9 mouse cellular contexts compared by ENCODE assay signal in genomic region chr11:67652194-67652892, GRCm38 (mm10). TPM values are rescaled to one million over a fixed set of nuclear protein-coding genes. Genes with fewer than 3 reads are reported as not detected.
A peak's percentile ranks its signal among the peaks of the same experiment; 100 is the strongest.
DNase-seq lines count a peak whose midpoint lies in the region; ATAC-seq and TF ChIP-seq lines count a peak whose summit lies in the region.
"Had no signal": no experiment of that assay in that cellular context is flagged by ENCODE, and none has a peak within 500 bp of the region (broad histone marks: within the 10 kb centered on the region; RNA-seq: fewer than 3 reads in every experiment).

No protein-coding gene starts in this region.

- intact Hi-C loops in left cerebral cortex, postnatal 4 days (cut with DNase I) = no loop called here

- no peaks in the 10 kb centered on the region for H3K27me3 ChIP-seq in lung, postnatal 0 days (replicated peaks; ENCODE audit: insufficient read depth, low read length)
- H3K27me3 ChIP-seq in embryonic facial prominence, embryonic 11.5 days (ENCODE audit: control insufficient read depth, insufficient read depth, low read length) = no peaks in the 10 kb centered on the region

- H3K36me3 ChIP-seq in lung, postnatal 0 days (ENCODE audit: insufficient read depth, low read length) = no peaks in the 10 kb centered on the region
- no peaks in the 10 kb centered on the region for H3K36me3 ChIP-seq in embryonic facial prominence, embryonic 11.5 days (replicated peaks; ENCODE audit: control insufficient read depth, insufficient read depth, low read depth, low read length)
- H3K36me3 ChIP-seq: heart, embryonic 15.5 days had no signal

- 14% methylated on average over 14 of the region's 14 CpGs for whole genome bisulfite sequencing in lung, postnatal 0 days
- WGBS in embryonic facial prominence, embryonic 11.5 days = 18% methylated on average over 14 of the region's 14 CpGs
- 8% methylated on average over 14 of the region's 14 CpGs for WGBS in olfactory bulb, adult 2 months

- TF ChIP-seq EP300 in lung, postnatal 0 days (IDR thresholded peaks at IDR 0.05) = no peak

- no peak overlapping the region for H3K4me3 ChIP-seq in lung, postnatal 0 days (ENCODE audit: low read depth, low read length)
- H3K4me3 ChIP-seq in embryonic facial prominence, embryonic 11.5 days (ENCODE audit: low read depth, low read length) = no peak overlapping the region
- peak overlapping the region; percentile 44 for H3K4me3 ChIP-seq in olfactory bulb, adult 2 months (ENCODE audit: insufficient read depth, low read depth, low read length)
- H3K4me3 ChIP-seq: heart, embryonic 15.5 days had no signal

- no peak overlapping the region for H3K9ac ChIP-seq in lung, postnatal 0 days (replicated peaks; ENCODE audit: low read depth)
- no peak overlapping the region for H3K9ac ChIP-seq in embryonic facial prominence, embryonic 11.5 days (replicated peaks; ENCODE audit: low read length)

- 0 out of 2 replicates have a peak, but pooled peaks have one; percentile 3 for ATAC-seq in lung, postnatal 0 days
- no peak for ATAC-seq in embryonic facial prominence, embryonic 11.5 days (replicated peaks; ENCODE audit: insufficient number of reproducible peaks, low FRiP score, low TSS enrichment, low read depth)
- ATAC-seq in megakaryocyte-erythroid progenitor cell, adult 5-6 weeks (replicated peaks; ENCODE audit: low FRiP score, low TSS enrichment, poor library complexity, severe bottlenecking) = no peak

- TF ChIP-seq CTCF in lung, postnatal 0 days (IDR thresholded peaks at IDR 0.05) = peak; percentile 76
- peak; percentile 37 for TF ChIP-seq CTCF in olfactory bulb, adult 2 months (IDR thresholded peaks at IDR 0.05; ENCODE audit: insufficient read depth, low read depth, low read length)

- H3K27ac ChIP-seq in lung, postnatal 0 days (ENCODE audit: low read length) = no peak overlapping the region
- no peak overlapping the region for H3K27ac ChIP-seq in embryonic facial prominence, embryonic 11.5 days (replicated peaks; ENCODE audit: low read depth, low read length)
- peak overlapping the region; percentile 87 for H3K27ac ChIP-seq in olfactory bulb, adult 2 months (ENCODE audit: insufficient read depth, low read depth, low read length)
- H3K27ac ChIP-seq: heart, embryonic 15.5 days had no signal

- H3K4me2 ChIP-seq in lung, postnatal 0 days (replicated peaks; ENCODE audit: low read depth, low read length) = no peak overlapping the region
- H3K4me2 ChIP-seq in embryonic facial prominence, embryonic 11.5 days (ENCODE audit: low read depth, low read length) = no peak overlapping the region
- H3K4me2 ChIP-seq: heart, embryonic 15.5 days had no signal

- no peak for TF ChIP-seq POLR2A in olfactory bulb, adult 2 months (IDR thresholded peaks at IDR 0.05; ENCODE audit: insufficient read depth, low read depth, low read length)

- no peaks in the 10 kb centered on the region for H3K4me1 ChIP-seq in lung, postnatal 0 days (ENCODE audit: insufficient read depth, low read depth, low read length)
- no peaks in the 10 kb centered on the region for H3K4me1 ChIP-seq in embryonic facial prominence, embryonic 11.5 days (ENCODE audit: control insufficient read depth, insufficient read depth, low read length)
- H3K4me1 ChIP-seq in olfactory bulb, adult 2 months (ENCODE audit: control insufficient read depth, insufficient read depth, low read length) = peaks cover 68% of the 10 kb centered on the region

- peak; percentile 53 for DNase-seq in adrenal gland, postnatal 14 days
- no peak for DNase-seq in adrenal gland, adult 8-10 months
- DNase-seq in lung, postnatal 0 days (ENCODE audit: low spot score) = peak; percentile 54
- DNase-seq in lung, adult 18-20 months = no peak
- DNase-seq in embryonic facial prominence, embryonic 11.5 days (ENCODE audit: low spot score) = peak; percentile 76
- peak; percentile 73 for DNase-seq in left cerebral cortex, postnatal 4 days

- H3K9me3 ChIP-seq in lung, postnatal 0 days (ENCODE audit: low read length) = no peaks in the 10 kb centered on the region
- no peaks in the 10 kb centered on the region for H3K9me3 ChIP-seq in embryonic facial prominence, embryonic 11.5 days (replicated peaks; ENCODE audit: control insufficient read depth, low read length)
- H3K9me3 ChIP-seq: heart, embryonic 15.5 days had no signal

RNA-seq across cellular contexts. Expression of gene Rcvrn, which starts 42.8 kb away (rescaled TPM):
- not detected in 2 replicates for total RNA-seq in adrenal gland, postnatal 14 days (2021)
- 1 to 10 TPM in 1 of 4 experiments, not detected in 3; 1.0 TPM for total RNA-seq in adrenal gland, adult 8-10 months (2022)
- not detected in 2 replicates for polyA plus RNA-seq in lung, postnatal 0 days (2015; fragmentation: Nextera tagmentation; extraction: Ambion mirVana)
- not detected in 2 replicates for polyA plus RNA-seq in embryonic facial prominence, embryonic 11.5 days (2014; fragmentation: Nextera tagmentation; extraction: Ambion mirVana)
- 1 to 10 TPM; 1.5 to 2.4 TPM for total RNA-seq in left cerebral cortex, postnatal 4 days (2021)
- polyA plus RNA-seq in olfactory bulb, adult 2 months (2012; ENCODE audit: insufficient read depth, insufficient read length, low replicate concordance, missing spikeins) = not detected in 2 replicates
- total RNA-seq in megakaryocyte-erythroid progenitor cell, adult 5-6 weeks (2014; fragmentation: Nextera tagmentation) = not detected in 2 replicates
- total RNA-seq in megakaryocyte-erythroid progenitor cell, adult 5-6 weeks (2017) = not detected in 2 replicates
- polyA plus RNA-seq: heart, embryonic 15.5 days had no signal

Comparison
In these comparisons a context has a peak if more than half of its experiments do, and no peak if none do; other contexts are left out.
1. DNase-seq: peak in adrenal gland, postnatal 14 days (single experiment), lung, postnatal 0 days (single experiment), embryonic facial prominence, embryonic 11.5 days (single experiment) and left cerebral cortex, postnatal 4 days (single experiment); none in adrenal gland, adult 8-10 months (single experiment) and lung, adult 18-20 months (0 of 2).